Mouse (Mus musculus): Measurements from ENCODE around the gene Shisa9. TPM values are rescaled to one million over a fixed set of nuclear protein-coding genes. Genes with fewer than 3 reads are reported as not detected.

Shisa9 gene
- total RNA-seq, 2 experiments from 2014 or later: not detected

DNA sequence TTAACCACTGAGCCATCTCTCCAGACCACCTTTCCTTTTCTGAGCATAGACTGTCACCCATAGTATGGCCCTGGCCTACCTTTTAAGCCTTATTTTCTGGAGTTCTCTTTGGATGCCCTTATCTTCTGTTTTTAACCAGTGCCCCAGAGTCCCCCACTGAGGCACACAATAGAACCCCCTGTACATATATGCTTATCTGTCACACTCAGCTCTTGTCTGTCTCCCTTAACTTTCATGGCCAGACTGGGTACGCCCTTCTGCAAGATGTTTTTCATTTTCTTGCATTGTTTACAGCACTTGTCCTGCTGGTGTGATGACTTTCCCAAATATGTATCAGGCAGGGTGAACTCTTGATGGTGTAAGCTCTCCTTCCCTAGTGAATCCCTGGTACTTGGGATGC lies 68.1 kb downstream of the Shisa9 start:
- peak; percentile 63 for ATAC-seq (replicated peaks; ENCODE audit: poor library complexity)

GRCm38 (mm10) chr16:12072573-12072972 lies 88.7 kb downstream of the Shisa9 start:
- no peak for ATAC-seq (replicated peaks; ENCODE audit: poor library complexity)

DNA sequence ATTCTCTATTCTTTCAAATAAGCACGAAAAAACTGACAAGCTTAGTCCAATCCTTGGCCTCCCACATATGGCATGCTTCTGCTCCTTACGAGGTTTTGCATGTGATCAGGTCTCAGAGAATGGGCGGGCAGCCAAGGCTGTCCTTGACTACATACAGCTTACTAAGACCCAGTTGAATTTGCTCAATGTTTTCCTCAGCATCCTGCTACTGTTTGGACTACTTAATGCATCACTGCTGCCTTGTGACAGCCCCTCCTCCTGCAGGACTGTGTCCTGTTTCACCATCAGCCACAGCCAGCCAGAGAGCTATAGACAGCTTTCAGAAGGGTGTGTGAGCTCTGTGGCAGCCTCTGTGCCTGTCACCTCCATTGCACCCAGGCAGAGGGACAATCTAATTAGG lies 92.4 kb downstream of the Shisa9 start:
- no peak for ATAC-seq (replicated peaks; ENCODE audit: poor library complexity)

GRCm38 (mm10) chr16:12076700-12077099 lies 92.8 kb downstream of the Shisa9 start:
- ATAC-seq (replicated peaks; ENCODE audit: poor library complexity): no peak

GRCm38 (mm10) chr16:12083082-12083481 lies 99.2 kb downstream of the Shisa9 start:
- ATAC-seq (replicated peaks; ENCODE audit: poor library complexity): no peak

DNA sequence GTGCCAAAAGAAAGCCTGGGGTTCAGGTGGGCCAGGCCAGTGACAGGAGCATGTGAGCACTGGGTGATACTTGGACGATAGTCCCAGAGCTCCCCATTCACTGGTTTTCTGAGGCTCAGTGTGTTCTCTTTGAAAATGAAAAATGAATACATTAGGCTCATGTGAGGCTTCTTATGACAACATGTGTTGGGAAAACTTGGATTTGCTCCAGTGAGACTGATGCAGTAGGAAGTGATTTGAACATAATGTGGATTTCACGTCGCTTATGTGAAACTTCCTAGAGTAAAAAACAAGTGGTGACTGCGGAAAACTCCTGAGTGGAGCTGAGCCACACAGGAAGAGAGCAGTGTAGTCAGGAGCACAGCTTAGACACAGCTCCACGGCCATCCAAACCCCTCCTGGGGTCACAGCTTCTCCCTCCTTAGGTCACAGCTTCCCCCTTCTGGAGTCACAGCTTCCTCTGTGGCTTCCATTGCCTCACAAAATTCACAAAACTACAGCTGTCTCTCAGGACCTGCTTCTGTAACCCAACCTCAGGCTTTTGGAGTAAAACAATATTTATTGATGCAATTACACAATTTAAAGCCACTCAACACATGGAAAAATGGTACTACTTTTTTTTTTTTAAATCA lies 106.8 kb downstream of the Shisa9 start:
- peak; percentile 87 for ATAC-seq (replicated peaks; ENCODE audit: poor library complexity)

- ATAC-seq (replicated peaks; ENCODE audit: poor library complexity): no peak
These were observed 109.3 kb downstream of the Shisa9 start for GRCm38 (mm10) chr16:12093253-12093652.

DNA sequence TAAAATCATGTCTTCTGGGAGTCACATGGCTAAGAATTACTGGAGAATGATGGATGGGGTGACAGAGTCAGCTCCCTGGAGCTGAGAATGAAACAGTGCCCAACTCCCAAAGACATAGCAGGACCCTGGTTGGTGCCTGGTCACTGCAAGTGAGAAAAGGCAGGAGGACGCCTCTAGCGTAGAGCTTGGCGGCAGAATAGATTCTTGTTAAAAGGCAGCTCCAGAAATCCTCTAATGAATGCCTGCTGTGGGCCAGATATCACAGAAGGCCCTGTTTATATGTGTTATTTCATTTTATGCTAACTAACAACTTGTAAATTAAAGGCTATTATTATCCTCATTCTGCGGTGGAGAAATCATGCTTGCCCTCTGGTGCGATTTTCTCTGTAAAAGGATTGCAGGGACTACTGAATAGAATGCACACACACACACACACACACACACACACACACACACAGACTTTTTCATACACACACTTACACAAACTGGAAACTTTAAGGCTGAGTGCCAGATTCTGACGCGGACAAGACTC lies 110.9 kb downstream of the Shisa9 start:
- no peak for ATAC-seq (replicated peaks; ENCODE audit: poor library complexity)

DNA sequence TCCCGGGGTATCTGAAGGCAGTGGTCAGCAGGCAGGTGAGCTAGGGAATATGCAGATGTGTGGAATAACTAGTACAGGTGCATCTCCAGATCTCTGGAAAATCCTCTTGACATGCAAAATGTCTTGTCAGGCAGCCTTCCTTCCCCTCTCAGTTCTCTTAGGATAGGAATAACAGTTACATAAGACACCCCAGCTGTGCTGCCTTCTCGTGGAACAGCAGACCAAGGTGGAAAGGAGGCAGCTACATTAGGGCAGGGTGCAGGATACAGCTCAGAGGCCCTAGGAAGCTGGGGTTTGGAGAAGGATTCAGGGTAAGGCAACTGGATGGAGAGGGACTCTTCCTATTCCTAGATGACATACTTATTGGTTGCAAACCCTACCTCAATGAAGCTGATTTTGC lies 111.5 kb downstream of the Shisa9 start:
- ATAC-seq (replicated peaks; ENCODE audit: poor library complexity): no peak

- no peak for ATAC-seq (replicated peaks; ENCODE audit: poor library complexity)
These were observed 124.5 kb downstream of the Shisa9 start for GRCm38 (mm10) chr16:12108436-12108835.

DNA sequence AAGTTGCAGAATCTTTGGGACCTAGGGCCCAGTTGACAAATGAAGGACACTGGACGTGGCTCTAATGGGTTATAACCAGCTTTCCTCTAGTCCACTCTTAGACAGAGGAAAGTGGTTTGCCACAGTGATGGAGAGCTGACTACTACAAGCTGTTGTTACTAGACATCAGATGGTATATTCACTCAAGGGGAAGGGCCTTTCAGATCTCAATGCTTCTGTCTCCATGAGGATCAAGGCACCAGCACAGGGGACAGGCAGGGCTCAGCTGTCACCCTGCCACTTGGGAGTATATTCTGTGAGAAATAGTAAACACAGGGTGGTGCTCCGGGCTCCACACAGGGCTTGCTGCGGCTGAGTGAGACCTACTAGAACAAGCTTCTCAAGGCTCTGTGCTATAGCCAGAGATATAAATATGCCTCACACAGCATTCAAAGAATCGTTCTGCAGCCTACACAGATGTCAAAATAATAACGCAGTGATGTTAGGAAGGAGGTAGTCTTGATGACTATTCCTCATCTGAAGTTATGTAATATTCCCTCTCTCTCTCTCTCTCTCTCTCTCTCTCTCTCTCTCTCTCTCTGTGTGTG lies 127.0 kb downstream of the Shisa9 start:
- no peak for ATAC-seq (replicated peaks; ENCODE audit: poor library complexity)

GRCm38 (mm10) chr16:12114396-12114795 lies 130.5 kb downstream of the Shisa9 start:
- ATAC-seq (replicated peaks; ENCODE audit: poor library complexity): no peak

- ATAC-seq (replicated peaks; ENCODE audit: poor library complexity): no peak
These were observed 131.3 kb downstream of the Shisa9 start for GRCm38 (mm10) chr16:12115040-12115856.

GRCm38 (mm10) chr16:12116926-12117325 lies 133.0 kb downstream of the Shisa9 start:
- no peak for ATAC-seq (replicated peaks; ENCODE audit: poor library complexity)

DNA sequence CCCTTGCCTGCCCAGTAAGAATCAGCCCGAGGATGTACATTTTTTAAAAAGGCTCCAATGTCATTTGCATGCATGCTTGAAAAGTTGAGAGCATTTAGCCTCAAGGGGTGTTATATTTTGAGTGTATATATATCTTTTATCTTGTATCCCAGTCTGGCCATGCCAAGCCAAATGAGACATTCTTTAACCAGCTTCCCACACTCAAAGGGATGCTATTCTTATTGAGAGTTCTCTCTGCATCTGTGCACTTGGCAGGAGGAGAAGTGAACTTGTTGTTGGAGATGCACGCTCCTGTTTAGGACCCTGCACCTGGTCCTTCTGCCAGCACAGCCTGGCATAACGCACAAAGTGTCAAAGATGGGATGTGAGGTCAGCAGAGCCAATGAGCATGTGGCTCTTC lies 135.6 kb downstream of the Shisa9 start:
- no peak for ATAC-seq (replicated peaks; ENCODE audit: poor library complexity)

DNA sequence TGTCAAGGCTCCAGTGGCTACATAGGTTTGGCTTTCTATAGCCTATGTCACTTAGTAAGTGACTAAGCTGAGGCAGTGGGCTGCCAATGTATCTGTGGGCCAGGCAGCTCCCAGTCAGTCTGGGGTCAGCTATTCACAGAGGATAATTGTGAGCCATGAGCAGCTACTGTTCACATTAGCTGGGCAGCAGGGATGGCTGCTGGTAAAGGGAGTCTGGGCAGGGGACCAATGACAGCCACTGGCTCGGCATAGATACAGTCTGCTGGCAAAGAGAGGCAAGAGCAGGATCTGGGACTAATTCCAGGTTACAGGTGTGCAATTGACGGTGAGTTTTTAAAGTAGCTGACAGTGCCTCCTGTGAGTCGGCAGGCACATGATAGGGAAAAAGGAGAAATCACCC lies 145.9 kb downstream of the Shisa9 start:
- no peak for ATAC-seq (replicated peaks; ENCODE audit: poor library complexity)

DNA sequence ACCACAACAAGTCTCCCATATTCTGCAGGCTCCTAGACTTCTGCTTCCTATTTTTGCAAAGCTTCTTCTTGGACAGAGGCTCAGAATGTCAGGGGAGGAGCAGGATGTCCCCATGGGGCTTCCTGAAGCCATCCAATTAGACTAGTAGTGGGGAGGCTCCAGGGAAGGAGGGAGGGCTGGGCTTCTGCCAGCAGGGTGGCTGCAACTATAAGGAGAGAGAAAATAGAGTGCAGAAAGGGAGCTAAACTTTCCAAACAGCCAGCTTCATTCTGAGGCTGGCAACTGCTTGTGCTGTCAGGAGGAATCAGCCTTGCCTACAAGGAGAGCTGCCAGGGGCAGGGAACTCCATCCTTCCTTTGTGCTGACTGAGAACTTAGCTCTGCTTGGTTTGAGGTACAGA lies 162.8 kb downstream of the Shisa9 start:
- no peak for ATAC-seq (replicated peaks; ENCODE audit: poor library complexity)

DNA sequence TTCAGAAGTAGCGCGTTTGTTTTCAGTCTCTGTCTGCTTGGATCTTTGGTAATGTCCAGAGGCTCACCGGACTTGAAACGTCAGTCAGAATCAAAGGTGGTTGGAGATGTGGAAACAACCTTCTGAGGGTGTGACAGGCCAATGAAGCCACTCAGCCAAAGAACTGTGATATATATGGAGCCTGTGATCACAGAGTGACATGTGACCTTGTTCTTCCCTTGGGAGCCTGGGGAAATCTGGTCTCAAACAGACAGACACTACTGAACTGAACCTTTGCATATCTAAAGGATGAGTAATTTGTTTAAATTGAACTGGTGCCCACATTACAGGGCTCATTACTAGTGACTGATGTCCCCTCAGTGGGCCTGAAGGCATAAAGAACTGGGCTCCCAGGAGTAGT lies 168.1 kb downstream of the Shisa9 start:
- no peak for ATAC-seq (replicated peaks; ENCODE audit: poor library complexity)

- ATAC-seq (replicated peaks; ENCODE audit: poor library complexity): no peak
These were observed 170.6 kb downstream of the Shisa9 start for GRCm38 (mm10) chr16:12154476-12154875.

DNA sequence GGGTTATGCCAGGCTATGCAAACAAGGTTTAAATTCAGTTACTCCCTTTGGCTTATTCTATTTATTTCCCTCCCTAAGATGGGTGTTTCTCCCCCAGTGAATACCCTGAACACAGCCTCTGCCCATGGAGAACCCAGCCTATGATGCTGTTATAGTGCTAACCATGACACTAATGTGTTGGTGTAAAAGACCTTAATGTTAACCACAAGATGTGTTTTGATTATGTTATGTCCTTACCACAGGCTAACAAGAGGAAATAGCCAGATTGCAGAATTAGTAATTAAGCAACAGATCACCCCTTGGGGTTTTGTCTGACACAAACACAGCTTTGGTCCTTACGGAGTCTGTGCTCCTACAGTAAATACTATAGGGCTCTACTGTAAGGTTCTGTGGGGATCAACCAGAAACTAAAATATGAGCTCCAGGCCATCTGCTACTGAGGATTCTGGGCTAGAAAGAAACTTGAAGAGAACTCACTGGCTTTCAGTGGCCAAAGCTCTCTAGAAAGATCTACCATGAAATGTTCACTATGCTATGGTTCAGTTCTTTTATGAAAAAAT lies 189.6 kb downstream of the Shisa9 start:
- no peak for ATAC-seq (replicated peaks; ENCODE audit: poor library complexity)

DNA sequence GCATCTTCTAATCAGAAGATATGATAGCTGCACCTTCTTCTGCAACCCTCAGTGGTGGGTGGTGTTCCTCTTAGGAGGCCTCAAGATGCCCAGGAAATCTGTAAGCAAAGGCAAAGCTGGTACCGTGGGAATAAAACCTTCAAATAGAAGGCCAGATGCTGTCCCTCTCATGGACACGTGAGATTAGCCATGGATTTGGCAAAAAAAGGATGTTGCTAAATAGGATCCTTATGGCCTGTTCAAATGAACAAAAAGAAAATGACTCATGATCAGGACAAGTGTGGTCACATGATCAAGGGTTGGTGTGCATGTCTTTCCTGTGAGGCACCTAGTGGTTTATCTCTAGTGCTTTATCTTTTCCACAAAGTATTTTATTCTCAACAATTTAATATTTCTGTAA lies 194.1 kb downstream of the Shisa9 start:
- ATAC-seq (replicated peaks; ENCODE audit: poor library complexity): no peak

DNA sequence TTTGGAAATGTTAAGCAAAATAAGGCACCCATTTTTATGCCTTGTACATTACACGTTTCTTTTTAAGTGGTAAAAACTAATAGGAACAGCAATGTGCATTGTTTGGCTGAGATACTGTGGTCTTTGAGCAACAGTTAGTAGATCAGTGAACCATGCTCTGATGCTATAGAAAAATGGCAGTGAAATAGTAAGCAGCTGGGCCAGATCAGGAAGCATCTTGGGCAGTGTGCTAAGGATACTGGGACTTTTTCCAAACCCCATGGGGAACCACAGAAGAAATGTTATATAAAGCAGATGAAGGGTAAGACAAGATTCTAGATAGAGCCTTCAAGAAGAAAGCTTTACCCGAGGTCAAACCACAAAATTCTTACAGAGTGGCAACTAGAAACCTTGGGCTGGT lies 205.8 kb downstream of the Shisa9 start:
- no peak for ATAC-seq (replicated peaks; ENCODE audit: poor library complexity)
